33 mouse cellular contexts compared by ENCODE assay signal in the genomic region with DNA sequence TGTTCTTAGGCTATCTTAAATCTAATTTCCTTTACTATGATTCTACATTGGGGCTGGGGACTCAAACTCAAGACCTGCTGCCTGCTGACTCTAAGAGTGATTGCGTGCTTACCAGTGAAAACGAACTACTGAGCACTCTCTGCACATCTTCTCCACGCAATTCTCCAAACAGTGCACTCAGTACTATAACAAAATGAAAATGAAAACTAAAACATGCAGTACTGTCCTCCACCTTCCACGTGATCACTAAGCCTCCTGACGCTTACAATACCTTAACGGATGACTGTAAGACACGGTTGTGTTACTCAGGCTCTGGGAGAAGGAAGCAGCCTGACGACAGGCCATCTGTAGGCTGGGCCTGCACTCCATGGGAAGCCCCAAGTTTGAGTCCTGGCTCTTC.
DNase-seq lines count a peak whose midpoint lies in the region; ATAC-seq and TF ChIP-seq lines count a peak whose summit lies in the region.
"Had no signal": no experiment of that assay in that cellular context is flagged by ENCODE, and none has a peak within 500 bp of the region (broad histone marks: within the 10 kb centered on the region; RNA-seq: fewer than 3 reads in every experiment).

No protein-coding gene starts in this region.

- no peak overlapping the region for H3ac ChIP-seq in C2C12 (ENCODE audit: control insufficient read depth, insufficient read length, low read depth)

- H3K9me3 ChIP-seq in midbrain, embryonic 11.5 days (ENCODE audit: control insufficient read depth, low read length): no peaks in the 10 kb centered on the region
- H3K9me3 ChIP-seq in midbrain, postnatal 0 days (ENCODE audit: low read length): no peaks in the 10 kb centered on the region
- H3K9me3 ChIP-seq: embryonic facial prominence, embryonic 10.5 days; embryonic facial prominence, embryonic 13.5 days; forebrain, embryonic 12.5 days; forebrain, embryonic 15.5 days; G1E; heart, embryonic 12.5 days; heart, embryonic 15.5 days; hindbrain, embryonic 10.5 days; intestine, embryonic 15.5 days had no signal

- TF ChIP-seq CTCF in midbrain, postnatal 0 days (IDR thresholded peaks at IDR 0.05): no peak
- TF ChIP-seq CTCF in C2C12 (IDR thresholded peaks at IDR 0.05; ENCODE audit: control insufficient read depth, insufficient read depth, insufficient read length): no peak

- ATAC-seq in midbrain, embryonic 11.5 days (ENCODE audit: low FRiP score): no peak
- ATAC-seq in midbrain, postnatal 0 days (ENCODE audit: low FRiP score): no peak
- peak; percentile 91 for ATAC-seq in CD4-positive, CD25-positive, alpha-beta regulatory T cell, adult 4 months
- ATAC-seq: forebrain, embryonic 15.5 days; hindbrain, postnatal 0 days; intestine, embryonic 15.5 days; Patski had no signal

- 89% methylated on average over 8 of the region's 8 CpGs for WGBS in midbrain, embryonic 11.5 days
- 86% methylated on average over 8 of the region's 8 CpGs for WGBS in midbrain, postnatal 0 days

- H3K79me3 ChIP-seq in C2C12 (ENCODE audit: low read depth): no peaks in the 10 kb centered on the region

- no peak overlapping the region for H3K27ac ChIP-seq in midbrain, embryonic 11.5 days (ENCODE audit: low read depth, low read length)
- no peak overlapping the region for H3K27ac ChIP-seq in midbrain, postnatal 0 days (ENCODE audit: low read depth, low read length)
- H3K27ac ChIP-seq: embryonic facial prominence, embryonic 10.5 days; embryonic facial prominence, embryonic 13.5 days; forebrain, embryonic 12.5 days; forebrain, embryonic 15.5 days; heart, embryonic 15.5 days; hindbrain, embryonic 10.5 days; hindbrain, embryonic 14.5 days; hindbrain, postnatal 0 days; intestine, embryonic 15.5 days had no signal

- DNase-seq in midbrain, embryonic 11.5 days (ENCODE audit: low spot score, missing footprints): peak; percentile 61
- no peak for DNase-seq in midbrain, postnatal 0 days (ENCODE audit: low spot score)
- DNase-seq in induced T-regulatory cell, adult 2 months (ENCODE audit: low read depth): peak; percentile 76
- no peak for DNase-seq in yolk sac, embryonic 10.5 days (ENCODE audit: low spot score)
- DNase-seq in gastrocnemius, postnatal 10 days: no peak
- DNase-seq in layer of hippocampus, adult 8-10 months (ENCODE audit: low spot score in 2 of 2): no peak
- DNase-seq: adrenal gland, adult 8-10 months; adrenal gland, postnatal 25 days; cerebellum, adult 11-12 months; cerebellum, adult 8-10 months; cerebellum, postnatal 10 days; cerebellum, postnatal 36 days; embryo, embryonic 11 days; gastrocnemius, postnatal 36 days; heart, adult 11 months; heart, postnatal 10 days; heart, postnatal 36 days had no signal

- H3K4me2 ChIP-seq in midbrain, embryonic 11.5 days: no peak overlapping the region
- H3K4me2 ChIP-seq in midbrain, postnatal 0 days (ENCODE audit: low read depth, low read length, poor library complexity, severe bottlenecking): no peak overlapping the region
- H3K4me2 ChIP-seq: embryonic facial prominence, embryonic 13.5 days; forebrain, embryonic 12.5 days; forebrain, embryonic 15.5 days; heart, embryonic 12.5 days; heart, embryonic 15.5 days; hindbrain, embryonic 14.5 days; intestine, embryonic 15.5 days had no signal

- no peaks in the 10 kb centered on the region for H3K27me3 ChIP-seq in midbrain, embryonic 11.5 days (ENCODE audit: control insufficient read depth, insufficient read depth, low read length)
- H3K27me3 ChIP-seq in midbrain, postnatal 0 days (ENCODE audit: insufficient read depth, low read length): no peaks in the 10 kb centered on the region
- no peaks in the 10 kb centered on the region for H3K27me3 ChIP-seq in C2C12 (ENCODE audit: control insufficient read depth, insufficient read depth, insufficient read length)
- H3K27me3 ChIP-seq: CH12.LX; embryonic facial prominence, embryonic 13.5 days; forebrain, embryonic 12.5 days; forebrain, embryonic 15.5 days; heart, embryonic 12.5 days; heart, embryonic 15.5 days; intestine, embryonic 15.5 days; Patski had no signal

- no peak overlapping the region for H3K9ac ChIP-seq in midbrain, embryonic 11.5 days (ENCODE audit: low read length)
- H3K9ac ChIP-seq in midbrain, postnatal 0 days (replicated peaks; ENCODE audit: low read length, poor library complexity, severe bottlenecking): no peak overlapping the region
- H3K9ac ChIP-seq: embryonic facial prominence, embryonic 13.5 days; forebrain, embryonic 12.5 days; forebrain, embryonic 15.5 days; heart, embryonic 12.5 days; heart, embryonic 15.5 days; hindbrain, embryonic 14.5 days; intestine, embryonic 15.5 days had no signal

- H3K79me2 ChIP-seq in C2C12 (ENCODE audit: control insufficient read depth, insufficient read depth): no peaks in the 10 kb centered on the region

- H3K4me1 ChIP-seq in midbrain, embryonic 11.5 days (ENCODE audit: control insufficient read depth, insufficient read depth, low read length): peaks cover 7% of the 10 kb centered on the region
- peaks cover 10% of the 10 kb centered on the region for H3K4me1 ChIP-seq in midbrain, postnatal 0 days (ENCODE audit: insufficient read depth, low read length)
- H3K4me1 ChIP-seq: embryonic facial prominence, embryonic 13.5 days; forebrain, embryonic 15.5 days; heart, embryonic 12.5 days; heart, embryonic 15.5 days; intestine, embryonic 15.5 days had no signal

- no peak overlapping the region for H3K4me3 ChIP-seq in midbrain, embryonic 11.5 days (ENCODE audit: low read depth, low read length)
- H3K4me3 ChIP-seq in midbrain, postnatal 0 days (ENCODE audit: low read depth, low read length): no peak overlapping the region
- peak overlapping the region; percentile 2 for H3K4me3 ChIP-seq in C2C12 (ENCODE audit: insufficient read depth, poor library complexity, severe bottlenecking)
- H3K4me3 ChIP-seq: embryonic facial prominence, embryonic 10.5 days; embryonic facial prominence, embryonic 13.5 days; erythroblast, embryonic 14.5 days; forebrain, embryonic 12.5 days; forebrain, embryonic 15.5 days; heart, embryonic 12.5 days; heart, embryonic 15.5 days; hindbrain, embryonic 10.5 days; intestine, embryonic 15.5 days had no signal

- no peaks in the 10 kb centered on the region for H3K36me3 ChIP-seq in midbrain, embryonic 11.5 days (ENCODE audit: control insufficient read depth, insufficient read depth, low read length)
- H3K36me3 ChIP-seq in midbrain, postnatal 0 days (ENCODE audit: insufficient read depth, low read length): no peaks in the 10 kb centered on the region
- H3K36me3 ChIP-seq in C2C12 (ENCODE audit: control insufficient read depth, insufficient read depth): no peaks in the 10 kb centered on the region
- H3K36me3 ChIP-seq: embryonic facial prominence, embryonic 10.5 days; embryonic facial prominence, embryonic 13.5 days; forebrain, embryonic 12.5 days; forebrain, embryonic 15.5 days; G1E; heart, embryonic 12.5 days; heart, embryonic 15.5 days; hindbrain, embryonic 10.5 days; intestine, embryonic 15.5 days had no signal

TF ChIP-seq in C2C12, 6 proteins besides CTCF, POLR2A, EP300 and RAD21:
- TF ChIP-seq MYOD1 (IDR thresholded peaks at IDR 0.05; ENCODE audit: control insufficient read depth, insufficient read length, low read depth): no peak
- TF ChIP-seq CEBPB (IDR thresholded peaks at IDR 0.05; ENCODE audit: low read depth): no peak
- no peak for TF ChIP-seq MAX (IDR thresholded peaks at IDR 0.05)
- TF ChIP-seq MYOG (IDR thresholded peaks at IDR 0.05; ENCODE audit: control insufficient read depth, extremely low read depth, insufficient read length): no peak
- no peak for TF ChIP-seq USF1 (IDR thresholded peaks at IDR 0.05; ENCODE audit: low read depth)
- TF ChIP-seq FOSL1 (IDR thresholded peaks at IDR 0.05; ENCODE audit: insufficient read depth, low read length, poor library complexity, severe bottlenecking): no peak

Comparison
In these comparisons a context has a peak if more than half of its experiments do, and no peak if none do; other contexts are left out.
1. DNase-seq: peak in midbrain, embryonic 11.5 days (single experiment) and induced T-regulatory cell, adult 2 months (single experiment); none in midbrain, postnatal 0 days (single experiment), yolk sac, embryonic 10.5 days (single experiment), gastrocnemius, postnatal 10 days (single experiment) and layer of hippocampus, adult 8-10 months (0 of 2).